In the genomic region with DNA sequence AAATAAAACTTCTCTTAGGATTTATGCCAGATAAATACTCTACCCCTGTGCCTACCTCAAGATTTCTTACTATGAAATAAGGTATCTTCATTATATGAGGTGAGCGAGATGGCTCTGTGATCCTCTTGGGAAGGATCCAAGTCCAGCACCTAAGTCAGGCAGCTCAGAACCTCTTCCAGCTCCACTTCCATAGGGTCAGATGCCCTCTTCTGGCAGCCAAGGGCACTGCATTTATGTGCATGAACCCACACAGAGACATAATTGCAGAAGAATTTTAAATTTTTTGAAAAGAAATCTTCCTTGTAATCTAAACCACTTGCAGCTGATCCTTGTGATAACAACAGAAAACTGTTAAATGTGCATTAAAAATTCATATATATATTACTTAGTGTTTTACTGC, we compare ENCODE assay signal across 11 mouse cellular contexts.
DNase-seq lines count a peak whose midpoint lies in the region; ATAC-seq and TF ChIP-seq lines count a peak whose summit lies in the region.
"Had no signal": no experiment of that assay in that cellular context is flagged by ENCODE, and none has a peak within 500 bp of the region (broad histone marks: within the 10 kb centered on the region; RNA-seq: fewer than 3 reads in every experiment).

No protein-coding gene starts in this region.

- H3K27me3 ChIP-seq in hindbrain, postnatal 0 days (ENCODE audit: insufficient read depth, low read length): no peaks in the 10 kb centered on the region
- no peaks in the 10 kb centered on the region for H3K27me3 ChIP-seq in hindbrain, embryonic 10.5 days (ENCODE audit: insufficient read depth, poor library complexity, severe bottlenecking)
- H3K27me3 ChIP-seq in testis, adult 2 months (ENCODE audit: control insufficient read depth, insufficient read depth, low read length): no peaks in the 10 kb centered on the region
- H3K27me3 ChIP-seq: Patski had no signal

- DNase-seq in hindbrain, postnatal 0 days (ENCODE audit: low spot score): no peak
- DNase-seq in hindbrain, embryonic 10.5 days (ENCODE audit: low spot score): no peak
- DNase-seq in testis, postnatal 10 days (ENCODE audit: low spot score): no peak
- peak; percentile 6 for DNase-seq in c-Kit-positive CD71-positive TER-119-negative erythroid progenitor cells, embryonic 14.5 days (ENCODE audit: low read depth)
- DNase-seq in frontal cortex, postnatal 25 days (ENCODE audit: low spot score in 2 of 2): no peak
- no peak for DNase-seq in layer of hippocampus, adult 18-20 months (ENCODE audit: low spot score in 2 of 2)
- no peak for DNase-seq in lung, postnatal 36 days

- H3K9me3 ChIP-seq in hindbrain, postnatal 0 days (ENCODE audit: low read length): no peaks in the 10 kb centered on the region
- H3K9me3 ChIP-seq in hindbrain, embryonic 10.5 days: no peaks in the 10 kb centered on the region

- no peaks in the 10 kb centered on the region for H3K4me1 ChIP-seq in hindbrain, postnatal 0 days (ENCODE audit: insufficient read depth, low read length)
- H3K4me1 ChIP-seq in hindbrain, embryonic 10.5 days (replicated peaks): peaks cover 18% of the 10 kb centered on the region
- H3K4me1 ChIP-seq in testis, adult 2 months (ENCODE audit: control insufficient read depth, insufficient read depth, low read length): no peaks in the 10 kb centered on the region

- peak; percentile 42 for TF ChIP-seq CTCF in hindbrain, postnatal 0 days (IDR thresholded peaks at IDR 0.05; ENCODE audit: low read depth)
- peak; percentile 49; the same call in 1 of the 2 replicates for TF ChIP-seq CTCF in testis, adult 2 months (IDR thresholded peaks at IDR 0.05; ENCODE audit: control insufficient read depth, insufficient read depth, insufficient replicate concordance, low read depth, low read length)

- ATAC-seq in hindbrain, postnatal 0 days: no peak
- ATAC-seq: hindbrain, embryonic 16.5 days; Patski had no signal

- no peak overlapping the region for H3K27ac ChIP-seq in hindbrain, postnatal 0 days
- no peak overlapping the region for H3K27ac ChIP-seq in hindbrain, embryonic 10.5 days
- H3K27ac ChIP-seq in testis, adult 2 months (ENCODE audit: control insufficient read depth, insufficient read depth, low read depth, low read length): no peak overlapping the region

- no peak overlapping the region for H3K4me3 ChIP-seq in hindbrain, postnatal 0 days (ENCODE audit: low read length)
- no peak overlapping the region for H3K4me3 ChIP-seq in hindbrain, embryonic 10.5 days
- no peak overlapping the region for H3K4me3 ChIP-seq in testis, adult 2 months (ENCODE audit: control insufficient read depth, low read depth, low read length)

- H3K4me2 ChIP-seq in hindbrain, postnatal 0 days (ENCODE audit: low read depth, low read length): no peak overlapping the region
- H3K4me2 ChIP-seq: midbrain, embryonic 11.5 days had no signal

- no peak overlapping the region for H3K9ac ChIP-seq in hindbrain, postnatal 0 days (replicated peaks; ENCODE audit: low read length)

- TF ChIP-seq POLR2A in testis, adult 2 months (IDR thresholded peaks at IDR 0.05; ENCODE audit: control insufficient read depth, low read depth, low read length): no peak

- H3K36me3 ChIP-seq in hindbrain, postnatal 0 days (ENCODE audit: insufficient read depth, low read length): no peaks in the 10 kb centered on the region
- H3K36me3 ChIP-seq in hindbrain, embryonic 10.5 days: no peaks in the 10 kb centered on the region
- H3K36me3 ChIP-seq in testis, adult 2 months (ENCODE audit: control insufficient read depth, insufficient read depth, low read length): no peaks in the 10 kb centered on the region

- WGBS in hindbrain, postnatal 0 days: 100% methylated on average over 1 of the region's 1 CpGs
- WGBS in hindbrain, embryonic 10.5 days: 92% methylated on average over 1 of the region's 1 CpGs
